Mouse (Mus musculus): ENCODE data around the gene Cct7. TPM values are rescaled to one million over a fixed set of nuclear protein-coding genes. Genes with fewer than 3 reads are reported as not detected.
A peak's percentile ranks its signal among the peaks of the same experiment; 100 is the strongest.

The Cct7 gene
- polyA plus RNA-seq, 1 experiment: 69.7 TPM

DNA sequence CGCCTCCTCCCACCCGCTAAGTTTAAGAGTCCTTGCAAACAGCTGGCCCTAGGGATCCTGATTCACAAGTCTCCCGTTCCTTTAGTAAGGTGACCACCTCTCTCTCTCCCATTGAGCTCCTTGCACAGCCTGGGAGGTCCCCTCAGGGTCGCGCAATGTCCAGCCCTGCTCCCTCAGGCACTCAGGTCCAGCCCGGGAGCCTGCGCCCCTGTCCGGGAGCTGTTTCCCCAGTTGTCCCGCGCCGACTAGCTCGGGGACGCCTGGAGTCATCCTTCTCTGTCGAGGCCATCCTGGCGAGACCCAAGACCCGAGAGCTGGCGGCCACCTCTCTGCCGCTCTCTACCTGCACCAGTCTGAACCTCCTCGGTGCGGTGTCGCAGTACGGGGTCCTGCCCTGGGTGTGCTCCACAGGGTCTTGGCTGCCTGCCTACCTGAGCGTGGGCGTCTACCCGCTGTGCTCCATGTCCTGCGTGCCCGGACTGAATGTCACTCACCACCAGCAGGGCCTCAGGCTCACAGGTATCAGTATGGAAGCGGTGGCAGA, 27.4 kb upstream of the Cct7 start, which contains the start of gene Noto:
Noto (plus strand) TSS at position 51 of the 544 bp plus-strand sequence.
- no peak within 1 kb of the TSS for H3K27ac ChIP-seq (ENCODE audit: insufficient read depth, low read depth, low read length)
- no peaks in the 10 kb centered on the region for H3K4me1 ChIP-seq (ENCODE audit: control insufficient read depth, insufficient read depth, insufficient read length, low read length)
- TF ChIP-seq POLR2A (IDR thresholded peaks at IDR 0.05; ENCODE audit: low read depth, low read length) (no peak), CTCF (IDR thresholded peaks at IDR 0.05; ENCODE audit: extremely low read depth, insufficient read length, insufficient replicate concordance, low read depth, low read length) (no peak)
- H3K27me3 ChIP-seq (ENCODE audit: control insufficient read depth, insufficient read depth, low read length): 0 out of 2 replicates have a peak, but pooled peaks cover 6% of the 10 kb centered on the region
- no peak within 1 kb of the TSS for H3K4me3 ChIP-seq (ENCODE audit: low read depth, low read length)
- H3K36me3 ChIP-seq (ENCODE audit: control insufficient read depth, insufficient read depth, low read length): no peaks in the 10 kb centered on the region
- WGBS: 32% methylated on average over 28 of the region's 28 CpGs

DNA sequence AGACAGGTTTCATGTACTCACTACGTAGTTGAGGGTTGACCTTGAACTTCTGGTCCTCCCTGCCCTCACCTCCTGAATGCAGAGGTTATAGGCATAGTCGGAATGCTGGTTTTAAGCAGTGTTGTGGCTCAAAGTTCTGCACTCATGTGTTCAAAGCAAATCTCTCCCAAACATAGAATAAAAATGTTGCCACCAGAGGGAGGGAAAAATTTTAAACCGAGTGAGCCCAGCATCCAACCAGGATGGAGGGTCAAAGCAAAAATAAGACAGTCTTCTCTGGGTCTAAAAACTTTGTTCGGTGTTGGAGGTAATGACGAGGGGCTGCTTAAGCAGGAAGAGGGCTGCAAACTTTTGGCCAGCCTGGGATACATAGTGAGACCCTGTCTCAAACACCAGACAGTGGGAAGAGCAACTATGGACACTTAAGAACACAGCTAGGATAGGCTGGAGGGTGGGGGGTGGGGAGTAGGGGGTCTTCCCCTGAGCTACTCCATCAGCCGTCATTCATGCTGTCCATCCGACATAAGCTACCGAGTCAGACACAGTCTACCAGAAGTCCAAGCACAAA, 20.0 kb upstream of the Cct7 start:
- 48% methylated on average over 8 of the region's 8 CpGs for WGBS
- no peak for TF ChIP-seq POLR2A (IDR thresholded peaks at IDR 0.05; ENCODE audit: low read depth, low read length)
- TF ChIP-seq CTCF (IDR thresholded peaks at IDR 0.05; ENCODE audit: extremely low read depth, insufficient read length, insufficient replicate concordance, low read depth, low read length): no peak
- peaks cover 8% of the 10 kb centered on the region for H3K4me1 ChIP-seq (ENCODE audit: control insufficient read depth, insufficient read depth, insufficient read length, low read length)

DNA sequence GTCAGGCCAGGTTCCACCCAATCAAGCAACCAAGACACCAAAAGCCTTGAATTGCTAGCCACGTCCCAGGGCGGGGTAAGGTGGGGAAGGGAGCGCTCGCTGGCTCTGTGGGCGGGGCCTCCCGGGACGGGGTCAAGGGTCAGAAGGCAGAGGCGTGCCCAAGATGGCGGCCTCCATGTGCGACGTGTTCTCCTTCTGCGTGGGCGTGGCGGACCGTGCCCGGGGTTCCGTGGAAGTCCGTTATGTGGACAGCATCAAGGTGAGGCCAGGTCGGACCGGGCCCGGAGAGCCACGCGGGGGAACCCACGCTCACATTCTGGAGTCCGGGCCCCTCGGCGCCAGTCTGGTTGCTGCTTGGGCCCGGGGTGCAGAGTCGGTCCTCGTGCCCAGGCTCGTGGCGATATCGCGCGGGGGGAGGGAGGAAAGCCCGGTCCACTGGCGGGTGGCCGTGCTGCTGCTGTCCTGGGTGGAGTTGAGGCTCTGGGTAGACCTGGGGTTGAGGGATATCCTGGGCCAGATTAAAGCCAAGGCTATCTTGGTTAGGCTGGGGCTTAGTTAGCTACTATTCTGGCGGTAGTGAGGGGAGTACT, 19.4 kb upstream of the Cct7 start, which contains the start of gene Smyd5:
Smyd5 (plus strand) TSS at position 148 of the 590 bp plus-strand sequence.
- WGBS: under 1% methylated on average over 39 of the region's 39 CpGs
- no peak for TF ChIP-seq POLR2A (IDR thresholded peaks at IDR 0.05; ENCODE audit: low read depth, low read length)
- no peak for TF ChIP-seq CTCF (IDR thresholded peaks at IDR 0.05; ENCODE audit: extremely low read depth, insufficient read length, insufficient replicate concordance, low read depth, low read length)
- Histone ChIP-seq H3K36me3 (ENCODE audit: control insufficient read depth, insufficient read depth, low read length) (no peaks in the 10 kb centered on the region), H3K27ac (ENCODE audit: insufficient read depth, low read depth, low read length) (no peak within 1 kb of the TSS), H3K27me3 (ENCODE audit: control insufficient read depth, insufficient read depth, low read length) (no peaks in the 10 kb centered on the region), H3K4me1 (ENCODE audit: control insufficient read depth, insufficient read depth, insufficient read length, low read length) (peaks cover 8% of the 10 kb centered on the region), H3K4me3 (ENCODE audit: low read depth, low read length) (peak within 1 kb of the TSS; percentile 97)

More for the DNA sequence above, 20.0 kb upstream of the Cct7 start:
- Histone ChIP-seq H3K27me3 (ENCODE audit: control insufficient read depth, insufficient read depth, low read length) (no peaks in the 10 kb centered on the region), H3K27ac (ENCODE audit: insufficient read depth, low read depth, low read length) (no peak overlapping the region), H3K4me3 (ENCODE audit: low read depth, low read length) (peak overlapping the region; percentile 97), H3K36me3 (ENCODE audit: control insufficient read depth, insufficient read depth, low read length) (no peaks in the 10 kb centered on the region)

DNA sequence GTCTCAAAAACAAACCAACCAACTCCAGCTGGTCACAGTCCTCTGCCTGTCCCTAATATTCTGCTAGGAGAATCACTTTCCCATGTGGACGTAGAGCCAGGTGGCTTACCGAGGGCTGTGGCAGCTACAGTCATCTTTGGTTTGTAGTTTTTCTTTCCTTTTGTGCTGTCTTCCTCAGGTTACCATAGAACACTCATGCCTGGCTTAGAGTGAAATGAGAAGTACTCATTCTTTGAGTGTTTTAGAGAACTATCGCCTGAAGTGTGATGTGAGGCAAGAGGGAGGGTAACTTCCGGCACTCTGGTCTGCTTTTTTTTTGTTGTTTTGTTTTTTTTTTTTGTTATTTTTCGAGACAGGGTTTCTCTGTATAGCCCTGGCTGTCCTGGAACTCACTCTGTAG, 17.4 kb upstream of the Cct7 start:
- 72% methylated on average over 5 of the region's 5 CpGs for WGBS
- Histone ChIP-seq H3K4me3 (ENCODE audit: low read depth, low read length) (no peak overlapping the region), H3K27me3 (ENCODE audit: control insufficient read depth, insufficient read depth, low read length) (no peaks in the 10 kb centered on the region), H3K4me1 (ENCODE audit: control insufficient read depth, insufficient read depth, insufficient read length, low read length) (peaks cover 8% of the 10 kb centered on the region), H3K27ac (ENCODE audit: insufficient read depth, low read depth, low read length) (no peak overlapping the region), H3K36me3 (ENCODE audit: control insufficient read depth, insufficient read depth, low read length) (no peaks in the 10 kb centered on the region)
- TF ChIP-seq CTCF (IDR thresholded peaks at IDR 0.05; ENCODE audit: extremely low read depth, insufficient read length, insufficient replicate concordance, low read depth, low read length): no peak
- TF ChIP-seq POLR2A (IDR thresholded peaks at IDR 0.05; ENCODE audit: low read depth, low read length): no peak

DNA sequence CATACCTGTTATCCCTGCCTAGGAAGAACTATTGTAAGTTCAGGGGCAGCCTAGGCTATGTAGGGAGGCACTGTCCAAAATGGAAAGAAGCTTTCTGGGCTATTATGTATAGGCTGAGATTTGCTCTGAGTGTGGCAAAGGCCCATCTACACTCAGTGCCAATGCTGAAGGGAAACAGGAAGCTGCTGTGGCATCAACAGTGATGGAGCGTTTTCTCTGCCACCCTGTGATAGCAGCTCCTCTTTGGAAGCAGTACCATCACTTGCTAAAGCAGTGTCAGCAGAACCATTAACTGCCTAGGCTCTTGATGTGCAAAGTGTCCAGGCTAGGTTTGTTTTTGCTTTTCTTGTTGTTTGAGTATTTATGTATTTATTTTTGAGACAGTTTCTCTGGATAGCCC, 15.1 kb upstream of the Cct7 start:
- no peak overlapping the region for H3K27ac ChIP-seq (ENCODE audit: insufficient read depth, low read depth, low read length)
- H3K27me3 ChIP-seq (ENCODE audit: control insufficient read depth, insufficient read depth, low read length): no peaks in the 10 kb centered on the region
- WGBS: 63% methylated on average over 1 of the region's 1 CpGs
- TF ChIP-seq CTCF (IDR thresholded peaks at IDR 0.05; ENCODE audit: extremely low read depth, insufficient read length, insufficient replicate concordance, low read depth, low read length): no peak
- no peak for TF ChIP-seq POLR2A (IDR thresholded peaks at IDR 0.05; ENCODE audit: low read depth, low read length)
- peaks cover 8% of the 10 kb centered on the region for H3K4me1 ChIP-seq (ENCODE audit: control insufficient read depth, insufficient read depth, insufficient read length, low read length)
- peaks cover 7% of the 10 kb centered on the region for H3K36me3 ChIP-seq (ENCODE audit: control insufficient read depth, insufficient read depth, low read length)
- H3K4me3 ChIP-seq (ENCODE audit: low read depth, low read length): no peak overlapping the region

DNA sequence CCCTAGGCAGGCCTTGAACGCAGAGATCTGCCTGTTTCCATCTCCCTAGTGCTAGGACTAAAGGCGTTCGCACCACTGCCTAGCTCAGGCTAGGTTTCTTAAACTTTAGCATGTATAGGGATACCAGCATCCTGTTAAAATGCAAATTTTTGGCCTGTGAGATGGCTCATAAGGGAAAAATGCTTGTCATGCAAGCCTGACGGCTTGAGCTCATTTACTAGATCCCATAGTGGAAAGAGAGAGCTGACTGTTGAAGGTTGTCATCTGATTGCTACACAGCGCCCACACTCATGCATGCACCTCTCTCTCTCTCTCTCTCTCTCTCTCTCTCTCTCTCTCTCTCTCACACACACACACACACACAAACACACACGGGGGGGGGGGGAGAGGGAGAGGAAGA, 14.7 kb upstream of the Cct7 start:
- Histone ChIP-seq H3K4me1 (ENCODE audit: control insufficient read depth, insufficient read depth, insufficient read length, low read length) (peaks cover 5% of the 10 kb centered on the region), H3K27ac (ENCODE audit: insufficient read depth, low read depth, low read length) (no peak overlapping the region), H3K4me3 (ENCODE audit: low read depth, low read length) (no peak overlapping the region), H3K27me3 (ENCODE audit: control insufficient read depth, insufficient read depth, low read length) (no peaks in the 10 kb centered on the region), H3K36me3 (ENCODE audit: control insufficient read depth, insufficient read depth, low read length) (peaks cover 10% of the 10 kb centered on the region)
- no peak for TF ChIP-seq CTCF (IDR thresholded peaks at IDR 0.05; ENCODE audit: extremely low read depth, insufficient read length, insufficient replicate concordance, low read depth, low read length)
- TF ChIP-seq POLR2A (IDR thresholded peaks at IDR 0.05; ENCODE audit: low read depth, low read length): no peak
- 83% methylated on average over 6 of the region's 6 CpGs for WGBS

DNA sequence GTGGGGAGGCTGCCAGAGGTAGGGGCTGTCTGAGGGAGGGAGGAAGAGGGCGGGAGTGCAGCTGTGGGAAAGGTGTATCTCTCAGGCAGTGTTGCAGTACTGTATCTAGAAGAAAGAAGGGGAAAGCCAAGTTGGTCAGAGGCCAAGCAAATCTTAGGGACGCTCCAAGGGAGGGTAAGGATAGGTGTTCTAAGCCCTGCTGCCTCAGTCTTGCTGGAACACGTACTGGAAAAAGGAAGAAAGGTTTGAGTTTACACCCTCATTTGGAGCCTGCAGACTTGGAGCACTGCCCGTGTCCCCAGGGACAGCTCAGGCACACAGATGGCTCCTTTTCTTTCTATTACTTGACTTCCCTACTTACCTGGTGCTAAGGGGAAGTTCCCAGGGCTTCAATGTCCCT, 10.2 kb upstream of the Cct7 start:
- Histone ChIP-seq H3K27ac (ENCODE audit: insufficient read depth, low read depth, low read length) (no peak overlapping the region), H3K4me3 (ENCODE audit: low read depth, low read length) (no peak overlapping the region), H3K36me3 (ENCODE audit: control insufficient read depth, insufficient read depth, low read length) (peaks cover 20% of the 10 kb centered on the region), H3K4me1 (ENCODE audit: control insufficient read depth, insufficient read depth, insufficient read length, low read length) (peaks cover 6% of the 10 kb centered on the region; the same call in 1 of the 2 replicates), H3K27me3 (ENCODE audit: control insufficient read depth, insufficient read depth, low read length) (no peaks in the 10 kb centered on the region)
- TF ChIP-seq CTCF (IDR thresholded peaks at IDR 0.05; ENCODE audit: extremely low read depth, insufficient read length, insufficient replicate concordance, low read depth, low read length) (no peak), POLR2A (IDR thresholded peaks at IDR 0.05; ENCODE audit: low read depth, low read length) (no peak)
- WGBS: 85% methylated on average over 4 of the region's 4 CpGs

Data from small intestine, adult 2 months (tissue).